Mouse (Mus musculus) midbrain, embryonic 13.5 days (tissue): ENCODE results near the gene Fancc. TPM values are rescaled to one million over a fixed set of nuclear protein-coding genes. Genes with fewer than 3 reads are reported as not detected.
A peak's percentile ranks its signal among the peaks of the same experiment; 100 is the strongest.

ENCODE experiments used
- ATAC-seq: fragments of 200-750 bp; cut with Nextera tagmentation; 2 replicates; pipeline ENCODE4 v1.8.0; 2017; ENCODE audit warnings: mild to moderate bottlenecking, moderate TSS enrichment, moderate library complexity
- H3K27ac ChIP-seq: fragments of 300-500 bp; sonication (generic); 2 replicates; pipeline ENCODE4 v1.5.1; 2015; ENCODE audit warnings: inconsistent platforms, mild to moderate bottlenecking, moderate library complexity
- H3K27me3 ChIP-seq: fragments of 300-500 bp; sonication (generic); 2 replicates; pipeline ENCODE4 v1.6.1; 2015; ENCODE audit warnings: mild to moderate bottlenecking, inconsistent platforms
- H3K36me3 ChIP-seq: fragments of 300-500 bp; sonication (generic); 2 replicates; pipeline ENCODE4 v1.6.1; 2015; ENCODE audit warnings: mild to moderate bottlenecking, inconsistent platforms
- H3K4me1 ChIP-seq: fragments of 300-500 bp; sonication (generic); replicated peaks from 2 replicates; pipeline ENCODE4 v1.6.1; 2015; ENCODE audit warnings: inconsistent platforms
- H3K4me2 ChIP-seq: fragments of 300-500 bp; sonication (generic); replicated peaks from 2 replicates; pipeline ENCODE4 v1.6.1; 2015; ENCODE audit warnings: moderate library complexity, mild to moderate bottlenecking, inconsistent platforms
- H3K4me3 ChIP-seq: fragments of 300-500 bp; sonication (generic); replicated peaks from 2 replicates; pipeline ENCODE4 v1.5.1; 2015; ENCODE audit warnings: mild to moderate bottlenecking, inconsistent platforms
- H3K9ac ChIP-seq: fragments of 300-500 bp; sonication (generic); replicated peaks from 2 replicates; pipeline ENCODE4 v1.6.1; 2015; ENCODE audit warnings: mild to moderate bottlenecking, inconsistent platforms
- H3K9me3 ChIP-seq: fragments of 300-500 bp; sonication (generic); 2 replicates; pipeline ENCODE4 v1.6.1; 2016; ENCODE audit warnings: mild to moderate bottlenecking, inconsistent platforms
- WGBS: fragments of 180-500 bp; shearing (Covaris S2); methylation state at CpG from one replicate; pipeline ENCODE4 v1.1.7; 2015; 5-methylcytosine and 5-hydroxymethylcytosine counted together
- polyA plus RNA-seq: library from polyadenylated mRNA; unstranded; fragments of >200 nt; fragmentation: Nextera tagmentation; extraction: Ambion mirVana; gene quantifications from 2 replicates; pipeline ENCODE4 v1.2.1, GENCODE M21; 2015

Fancc gene
- 17.6 and 19.7 TPM in 2 replicates for polyA plus RNA-seq

GRCm38 (mm10) chr13:63496646-63497582 is at the start of gene Fancc:
Gene Fancc (minus strand): TSS chr13:63497278.
- Histone ChIP-seq H3K27ac (peak within 1 kb of the TSS; percentile 35; the same call in 1 of the 2 replicates), H3K9ac (peak within 1 kb of the TSS; percentile 52; the same call in 1 of the 2 replicates), H3K36me3 (no peaks in the 10 kb centered on the region), H3K4me2 (peak within 1 kb of the TSS; percentile 37), H3K27me3 (no peaks in the 10 kb centered on the region), H3K4me1 (peaks cover 12% of the 10 kb centered on the region), H3K9me3 (no peaks in the 10 kb centered on the region), H3K4me3 (no peak within 1 kb of the TSS)
- ATAC-seq: peak; percentile 90
- WGBS: 17% methylated on average over 23 of the region's 23 CpGs

- 36% methylated on average over 7 of the region's 7 CpGs for WGBS
- peak overlapping the region; percentile 48; the same call in 1 of the 2 replicates for H3K27ac ChIP-seq
- no peaks in the 10 kb centered on the region for H3K27me3 ChIP-seq
- no peak overlapping the region for H3K4me3 ChIP-seq
- no peaks in the 10 kb centered on the region for H3K9me3 ChIP-seq
- peaks cover 33% of the 10 kb centered on the region for H3K36me3 ChIP-seq
- H3K4me1 ChIP-seq: peaks cover 52% of the 10 kb centered on the region
- peak overlapping the region; percentile 3; the same call in 1 of the 2 replicates for H3K4me2 ChIP-seq
- no peak for ATAC-seq
- H3K9ac ChIP-seq: no peak overlapping the region
Measured at GRCm38 (mm10) chr13:63545291-63545690, 48.2 kb upstream of the Fancc start.

GRCm38 (mm10) chr13:63544967-63545253 is 47.8 kb upstream of the Fancc start:
- H3K9ac ChIP-seq: no peak overlapping the region
- WGBS: 37% methylated on average over 5 of the region's 5 CpGs
- H3K27me3 ChIP-seq: no peaks in the 10 kb centered on the region
- H3K4me2 ChIP-seq: peak overlapping the region; percentile 3; the same call in 1 of the 2 replicates
- no peak for ATAC-seq
- no peaks in the 10 kb centered on the region for H3K9me3 ChIP-seq
- peak overlapping the region; percentile 48 for H3K27ac ChIP-seq
- no peak overlapping the region for H3K4me3 ChIP-seq
- peaks cover 48% of the 10 kb centered on the region for H3K4me1 ChIP-seq
- peaks cover 36% of the 10 kb centered on the region for H3K36me3 ChIP-seq

GRCm38 (mm10) chr13:63544119-63544966 is 47.3 kb upstream of the Fancc start:
- no peaks in the 10 kb centered on the region for H3K9me3 ChIP-seq
- H3K4me3 ChIP-seq: no peak overlapping the region
- no peak for ATAC-seq
- H3K4me2 ChIP-seq: peak overlapping the region; percentile 3; the same call in 1 of the 2 replicates
- H3K27me3 ChIP-seq: no peaks in the 10 kb centered on the region
- peaks cover 43% of the 10 kb centered on the region for H3K4me1 ChIP-seq
- 42% methylated on average over 13 of the region's 13 CpGs for WGBS
- H3K36me3 ChIP-seq: peaks cover 41% of the 10 kb centered on the region
- H3K9ac ChIP-seq: no peak overlapping the region
- H3K27ac ChIP-seq: peak overlapping the region; percentile 54

- Histone ChIP-seq H3K4me3 (no peak overlapping the region), H3K4me2 (no peak overlapping the region), H3K4me1 (peaks cover 34% of the 10 kb centered on the region), H3K36me3 (peaks cover 50% of the 10 kb centered on the region), H3K27me3 (no peaks in the 10 kb centered on the region), H3K9ac (no peak overlapping the region), H3K27ac (no peak overlapping the region), H3K9me3 (no peaks in the 10 kb centered on the region)
- ATAC-seq: no peak
- WGBS: 77% methylated on average over 6 of the region's 6 CpGs
Measured at GRCm38 (mm10) chr13:63543459-63543858, 46.4 kb upstream of the Fancc start.

- Histone ChIP-seq H3K27ac (no peak overlapping the region), H3K27me3 (no peaks in the 10 kb centered on the region), H3K36me3 (peaks cover 54% of the 10 kb centered on the region)
Measured at GRCm38 (mm10) chr13:63542796-63543384, 45.8 kb upstream of the Fancc start.

GRCm38 (mm10) chr13:63541510-63541909 is 44.4 kb upstream of the Fancc start:
- H3K4me3 ChIP-seq: no peak overlapping the region
- no peak overlapping the region for H3K9ac ChIP-seq
- H3K27ac ChIP-seq: no peak overlapping the region
- H3K36me3 ChIP-seq: peaks cover 65% of the 10 kb centered on the region
- ATAC-seq: no peak
- no peaks in the 10 kb centered on the region for H3K9me3 ChIP-seq
- no peaks in the 10 kb centered on the region for H3K27me3 ChIP-seq
- peaks cover 34% of the 10 kb centered on the region for H3K4me1 ChIP-seq
- no peak overlapping the region for H3K4me2 ChIP-seq

More at GRCm38 (mm10) chr13:63542796-63543384, 45.8 kb upstream of the Fancc start:
- Histone ChIP-seq H3K4me2 (no peak overlapping the region), H3K4me3 (no peak overlapping the region), H3K9ac (no peak overlapping the region), H3K9me3 (no peaks in the 10 kb centered on the region), H3K4me1 (peaks cover 34% of the 10 kb centered on the region)
- ATAC-seq: no peak
- WGBS: 69% methylated on average over 3 of the region's 3 CpGs

GRCm38 (mm10) chr13:63540584-63540983 is 43.5 kb upstream of the Fancc start:
- H3K4me3 ChIP-seq: no peak overlapping the region
- H3K36me3 ChIP-seq: peaks cover 74% of the 10 kb centered on the region
- H3K27me3 ChIP-seq: no peaks in the 10 kb centered on the region
- H3K4me1 ChIP-seq: peaks cover 27% of the 10 kb centered on the region
- no peak overlapping the region for H3K27ac ChIP-seq
- 79% methylated on average over 12 of the region's 12 CpGs for WGBS
- ATAC-seq: no peak
- H3K9ac ChIP-seq: no peak overlapping the region
- no peak overlapping the region for H3K4me2 ChIP-seq
- no peaks in the 10 kb centered on the region for H3K9me3 ChIP-seq

- H3K36me3 ChIP-seq: peaks cover 90% of the 10 kb centered on the region
- no peak for ATAC-seq
- peaks cover 4% of the 10 kb centered on the region; the same call in 1 of the 2 replicates for H3K4me1 ChIP-seq
- H3K27ac ChIP-seq: no peak overlapping the region
- H3K9ac ChIP-seq: no peak overlapping the region
- 88% methylated on average over 4 of the region's 4 CpGs for whole genome bisulfite sequencing
- H3K4me3 ChIP-seq: no peak overlapping the region
- no peaks in the 10 kb centered on the region for H3K9me3 ChIP-seq
- H3K27me3 ChIP-seq: no peaks in the 10 kb centered on the region
- no peak overlapping the region for H3K4me2 ChIP-seq
Measured at GRCm38 (mm10) chr13:63534981-63535380, 37.9 kb upstream of the Fancc start.

- WGBS: 66% methylated on average over 9 of the region's 9 CpGs
- no peak for ATAC-seq
- H3K36me3 ChIP-seq: peaks cover 74% of the 10 kb centered on the region
Measured at GRCm38 (mm10) chr13:63530857-63531256, 33.8 kb upstream of the Fancc start.

GRCm38 (mm10) chr13:63530371-63530764 is 33.3 kb upstream of the Fancc start:
- no peak overlapping the region for H3K27ac ChIP-seq
- H3K4me1 ChIP-seq: peaks cover 33% of the 10 kb centered on the region
- no peak overlapping the region for H3K4me3 ChIP-seq
- ATAC-seq: no peak
- no peak overlapping the region for H3K9ac ChIP-seq
- WGBS: 32% methylated on average over 3 of the region's 3 CpGs
- H3K4me2 ChIP-seq: no peak overlapping the region
- H3K9me3 ChIP-seq: no peaks in the 10 kb centered on the region
- H3K36me3 ChIP-seq: peaks cover 72% of the 10 kb centered on the region
- no peaks in the 10 kb centered on the region for H3K27me3 ChIP-seq

More at GRCm38 (mm10) chr13:63530857-63531256, 33.8 kb upstream of the Fancc start:
- H3K9ac ChIP-seq: no peak overlapping the region
- H3K4me1 ChIP-seq: peaks cover 29% of the 10 kb centered on the region
- no peaks in the 10 kb centered on the region for H3K27me3 ChIP-seq
- no peak overlapping the region for H3K4me2 ChIP-seq
- H3K4me3 ChIP-seq: no peak overlapping the region
- H3K9me3 ChIP-seq: no peaks in the 10 kb centered on the region
- H3K27ac ChIP-seq: no peak overlapping the region
